Mouse (Mus musculus): ENCODE measurements around the gene Adarb2.
"Not testable (repeated sequence)": the region's sequence is repeated elsewhere in the genome, so short reads cannot be mapped to it uniquely, and the experiment has no call there.

The Adarb2 gene

DNA sequence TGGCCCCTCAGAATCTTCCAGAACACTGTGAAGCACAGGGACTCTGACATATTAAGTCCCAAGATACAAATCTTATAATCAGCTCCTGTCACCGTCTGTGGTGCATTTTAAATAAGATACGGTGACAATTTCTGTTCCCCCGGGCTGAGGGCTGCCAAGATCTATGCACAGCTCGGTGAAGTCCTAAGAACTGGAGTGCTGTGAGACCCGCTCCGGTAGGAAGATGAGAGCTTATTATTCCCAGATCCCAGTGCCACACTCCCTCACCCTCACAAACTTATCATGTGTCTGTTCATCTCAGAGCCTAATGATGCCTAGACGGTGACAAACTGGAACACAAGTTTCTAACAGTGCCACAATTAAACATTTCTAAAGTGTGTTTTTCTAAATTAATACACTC is 384.8 kb downstream of the Adarb2 start:
- no peak for DNase-seq (ENCODE audit: low read depth, low spot score)

GRCm38 (mm10) chr13:8590460-8590859 is 387.8 kb downstream of the Adarb2 start:
- DNase-seq (ENCODE audit: low read depth, low spot score): no peak

DNA sequence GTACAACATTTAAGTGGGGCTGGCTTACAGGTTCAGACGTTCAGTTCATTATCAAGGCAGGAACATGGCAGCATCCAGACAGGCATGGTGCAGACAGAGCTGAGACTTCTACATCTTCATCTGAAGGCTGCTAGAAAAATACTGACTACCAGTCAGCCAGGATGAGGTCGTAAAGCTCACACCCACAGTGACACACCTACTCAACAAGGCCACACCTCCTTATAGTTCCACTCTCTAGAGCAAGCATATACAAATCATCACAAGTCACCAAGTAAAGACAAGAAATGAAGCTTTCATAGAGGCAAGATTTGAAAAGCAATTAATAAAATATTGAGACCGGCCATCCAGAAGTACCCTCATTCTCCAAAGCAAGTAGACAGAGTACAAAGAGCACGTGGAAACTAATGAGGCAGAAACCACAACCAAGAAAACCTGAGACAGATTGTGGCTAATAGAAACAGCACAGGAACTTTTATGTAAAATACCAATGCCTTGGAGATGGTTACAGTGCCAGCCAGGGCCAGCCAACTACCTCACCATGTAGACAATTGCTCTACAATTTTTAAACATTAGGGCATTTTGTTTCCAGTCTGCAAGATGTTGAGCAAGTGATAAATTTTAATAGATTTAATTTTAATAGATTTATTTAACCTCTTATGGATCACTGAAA is 394.4 kb downstream of the Adarb2 start:
- DNase-seq (ENCODE audit: low read depth, low spot score): no peak

DNA sequence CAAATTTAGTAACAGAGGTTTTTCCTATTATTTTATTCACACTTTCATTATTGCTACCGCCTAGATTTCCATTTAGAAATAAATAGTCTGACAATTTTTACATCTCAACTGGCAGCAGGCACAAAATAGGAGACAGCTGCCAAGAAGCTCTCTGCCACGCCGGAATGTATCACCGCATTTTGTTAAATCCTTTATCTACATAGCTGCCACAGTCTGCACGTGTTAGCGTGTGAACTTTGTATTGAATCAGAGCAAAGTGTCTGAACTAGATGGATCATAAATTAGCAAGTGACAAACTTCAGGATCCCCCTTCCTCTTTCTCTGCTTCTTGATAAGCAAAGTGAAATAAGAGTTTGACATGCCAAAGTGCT is 395.0 kb downstream of the Adarb2 start:
- no peak for DNase-seq (ENCODE audit: low read depth, low spot score)

DNA sequence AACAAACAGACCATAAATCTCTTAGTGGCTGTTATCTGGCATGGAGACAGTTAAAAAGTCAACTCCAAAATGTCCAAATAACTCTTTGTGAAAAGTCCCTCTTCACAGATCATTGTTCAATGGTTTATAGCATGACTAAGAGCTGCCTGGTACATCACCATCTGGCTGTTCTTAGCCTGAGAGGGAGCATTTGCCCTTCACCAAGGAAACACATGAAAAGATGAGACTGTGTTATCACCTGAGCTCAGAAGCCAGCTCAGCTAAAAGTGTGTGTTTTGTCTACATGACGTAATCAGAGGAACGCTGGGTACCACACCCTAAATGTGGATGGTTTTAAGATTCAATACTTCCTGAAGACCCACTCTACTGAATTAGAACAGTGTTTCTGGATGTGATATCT is 403.0 kb downstream of the Adarb2 start:
- no peak for DNase-seq (ENCODE audit: low read depth, low spot score)

DNA sequence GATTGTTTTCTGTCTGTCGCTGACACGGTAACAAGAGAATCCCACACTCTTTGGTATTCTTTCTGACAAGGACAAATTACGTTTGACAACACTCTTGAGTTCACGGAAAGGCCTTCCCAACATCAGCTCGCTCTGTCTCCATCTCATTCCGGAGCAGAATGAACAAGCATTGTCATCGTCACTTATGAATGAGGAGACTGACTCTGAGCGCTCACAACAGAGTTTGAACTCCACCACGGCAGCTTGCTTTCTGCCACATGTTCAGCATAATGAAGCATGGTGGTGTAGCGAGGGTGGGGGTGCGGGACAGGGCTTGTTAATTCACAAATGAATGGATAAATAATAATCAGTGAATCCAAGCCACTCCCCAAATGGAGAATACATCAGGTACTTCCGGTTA is 405.4 kb downstream of the Adarb2 start:
- no peak for DNase-seq (ENCODE audit: low read depth, low spot score)

GRCm38 (mm10) chr13:8608918-8609317 is 406.3 kb downstream of the Adarb2 start:
- not testable (repeated sequence) for DNase-seq (ENCODE audit: low read depth, low spot score)

DNA sequence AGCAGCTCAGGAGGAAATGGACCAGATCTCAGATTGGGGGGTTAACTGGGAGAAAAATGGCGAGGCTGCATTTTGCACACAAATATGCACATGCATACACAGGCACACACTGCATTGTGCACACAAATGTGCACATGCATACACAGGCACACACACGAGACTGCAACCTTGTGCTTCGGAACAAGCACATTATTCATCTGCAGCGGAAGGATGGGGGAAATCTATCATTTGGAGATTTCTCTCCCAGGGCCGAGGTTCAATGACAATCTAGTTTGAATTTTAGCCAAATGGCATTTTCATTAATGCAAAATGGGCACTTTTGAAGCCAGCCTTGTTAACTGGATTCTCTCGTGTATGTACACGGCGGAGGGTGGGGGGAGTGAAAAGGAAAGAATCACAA is 408.3 kb downstream of the Adarb2 start:
- no peak for DNase-seq (ENCODE audit: low read depth, low spot score)

- DNase-seq (ENCODE audit: low read depth, low spot score): no peak
Observed at GRCm38 (mm10) chr13:8612618-8613391, 410.1 kb downstream of the Adarb2 start.

DNA sequence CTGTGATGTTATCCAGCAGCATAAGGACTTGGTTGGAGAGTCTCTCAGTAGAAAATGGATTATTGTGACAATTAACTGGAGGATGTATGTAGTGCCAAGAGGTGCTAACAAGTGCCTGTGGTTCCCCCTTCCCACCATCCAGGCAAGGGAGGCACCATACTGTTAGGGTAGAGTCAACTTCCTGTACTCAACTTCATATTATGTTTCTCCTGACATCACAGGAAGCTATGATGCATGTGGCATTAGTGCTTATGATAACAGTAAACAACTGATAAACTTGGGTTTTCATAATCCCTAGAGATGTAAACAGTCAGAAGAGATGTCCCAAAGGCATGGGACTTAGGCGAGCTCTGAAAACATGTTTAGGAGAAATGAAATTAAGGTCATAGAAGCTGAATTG is 414.0 kb downstream of the Adarb2 start:
- no peak for DNase-seq (ENCODE audit: low read depth, low spot score)

GRCm38 (mm10) chr13:8622263-8622662 is 419.6 kb downstream of the Adarb2 start:
- DNase-seq (ENCODE audit: low read depth, low spot score): no peak

- DNase-seq (ENCODE audit: low read depth, low spot score): no peak
Observed at GRCm38 (mm10) chr13:8629565-8629964, 426.9 kb downstream of the Adarb2 start.

GRCm38 (mm10) chr13:8631618-8632017 is 429.0 kb downstream of the Adarb2 start:
- DNase-seq (ENCODE audit: low read depth, low spot score): no peak

DNA sequence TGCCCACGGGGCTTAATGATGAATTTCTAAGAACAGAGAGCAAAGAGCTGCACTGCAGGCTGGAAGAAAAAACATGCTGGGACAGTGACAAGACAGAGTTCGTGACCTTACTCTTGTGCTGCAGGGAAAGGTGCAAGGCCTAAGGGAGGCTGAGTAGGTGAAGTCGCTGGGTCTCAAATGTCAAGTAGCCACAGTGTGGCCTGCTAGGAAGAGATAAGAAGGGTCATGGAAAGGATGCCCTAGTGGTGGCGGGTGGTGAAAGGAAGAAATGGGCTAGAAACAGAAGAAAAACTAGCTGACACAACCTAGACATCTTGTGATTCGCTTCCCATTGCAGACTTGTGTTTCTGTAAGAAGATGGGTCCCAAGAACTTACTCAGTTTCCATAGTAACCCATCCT is 429.4 kb downstream of the Adarb2 start:
- DNase-seq (ENCODE audit: low read depth, low spot score): no peak

DNA sequence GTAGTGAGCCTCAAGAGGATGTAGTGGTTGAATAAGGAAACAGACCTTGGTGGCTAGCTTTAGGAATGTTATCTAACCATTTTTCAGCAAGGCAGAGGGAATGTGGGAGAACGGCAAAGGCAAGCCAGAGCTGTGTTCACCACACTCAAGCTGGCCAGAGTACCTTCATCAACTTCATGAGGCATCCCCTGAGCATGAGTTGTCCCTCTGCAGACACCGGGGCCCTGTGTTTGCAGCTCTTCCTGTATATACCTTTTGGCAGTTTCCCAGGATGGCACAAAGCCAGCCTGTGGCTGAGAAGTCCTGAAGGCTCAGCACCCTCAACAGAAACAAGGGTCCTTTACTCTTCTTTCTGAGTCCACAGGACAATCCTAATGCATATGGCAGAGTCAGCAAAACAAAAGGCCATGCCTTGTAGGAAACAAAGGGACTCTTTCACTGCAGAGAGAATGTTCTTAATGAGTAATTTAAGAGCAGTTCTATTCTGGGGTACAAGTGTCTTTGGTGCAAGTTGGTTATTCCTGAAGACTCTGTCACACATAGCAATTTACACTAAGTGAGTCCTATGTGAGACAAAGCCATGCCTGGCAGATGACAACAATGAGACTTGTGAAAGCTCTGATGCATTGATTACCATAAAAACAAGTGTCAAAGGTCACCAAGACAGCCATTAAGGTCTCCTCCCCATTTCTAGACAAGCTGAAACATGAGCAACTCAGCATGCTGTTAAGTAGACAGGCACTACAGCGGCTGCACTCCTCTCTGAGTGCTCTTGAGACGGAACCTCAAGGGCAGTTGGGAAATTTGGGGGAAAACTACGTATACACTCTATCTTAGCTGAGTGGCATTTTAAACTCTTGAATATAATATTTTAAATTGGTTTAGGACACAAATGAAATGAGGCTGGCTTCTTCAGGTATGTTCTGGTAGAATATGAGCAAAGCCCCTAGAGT is 431.0 kb downstream of the Adarb2 start:
- no peak for DNase-seq (ENCODE audit: low read depth, low spot score)

- no peak for DNase-seq (ENCODE audit: low read depth, low spot score)
Observed at GRCm38 (mm10) chr13:8642084-8642483, 439.4 kb downstream of the Adarb2 start.

DNA sequence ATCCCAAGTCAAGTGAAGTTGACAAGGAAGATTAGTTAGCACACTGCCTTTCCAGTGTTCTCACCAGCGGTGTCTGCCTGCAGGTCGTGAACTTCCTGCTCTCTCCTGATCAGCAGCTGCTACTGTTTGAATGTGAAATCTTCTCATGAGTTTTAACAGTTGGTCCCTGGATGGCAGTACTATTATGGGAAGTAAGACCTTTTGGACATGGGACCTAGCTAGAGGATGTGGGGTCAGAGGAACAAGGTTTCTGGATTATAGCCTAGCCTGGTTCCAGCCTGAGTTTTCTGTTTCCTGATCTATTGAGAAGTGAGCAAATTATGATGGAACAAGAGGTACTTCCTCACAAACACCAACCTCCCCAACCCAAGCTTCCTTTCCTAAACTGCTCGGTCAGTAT is 441.3 kb downstream of the Adarb2 start:
- DNase-seq (ENCODE audit: low read depth, low spot score): no peak

DNA sequence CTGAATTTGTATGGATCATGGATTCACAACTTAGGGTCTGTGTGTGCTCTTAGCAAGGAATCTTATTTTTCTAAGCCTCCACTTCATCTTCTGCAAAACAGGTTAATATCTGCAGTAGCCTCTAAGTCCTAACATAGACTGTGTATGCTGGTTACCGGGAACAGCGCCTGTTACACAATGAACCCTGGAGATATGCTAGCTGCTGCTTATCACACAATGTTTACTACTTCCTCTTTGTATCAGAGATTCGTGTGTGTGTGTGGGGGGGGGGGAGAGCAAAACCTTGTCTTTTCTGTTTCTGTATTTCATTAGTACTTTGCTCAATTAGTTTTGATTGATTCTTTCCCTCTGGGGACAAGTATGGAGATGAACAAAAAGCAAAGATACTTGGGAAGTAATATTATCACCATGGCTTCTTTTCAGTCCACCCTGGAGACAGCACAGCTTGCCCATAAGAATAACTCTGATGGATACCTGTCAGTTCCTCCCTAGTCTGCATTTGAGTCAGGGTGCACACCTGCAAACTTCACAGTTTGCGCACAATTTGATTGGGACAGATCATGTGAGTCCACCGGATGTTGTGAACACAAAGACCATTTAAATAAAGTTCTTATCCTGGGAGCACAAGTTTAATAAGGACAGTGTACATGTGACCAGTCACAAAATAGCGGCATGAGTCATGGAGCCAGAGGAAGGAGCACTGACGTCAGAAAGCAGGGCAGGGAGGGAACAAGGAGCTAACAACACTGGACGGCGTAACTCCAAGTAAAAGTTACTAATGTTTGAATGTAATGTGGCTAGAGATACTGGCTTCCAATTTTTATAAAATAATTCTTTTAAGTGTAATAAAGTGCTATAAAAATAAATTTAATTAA is 442.4 kb downstream of the Adarb2 start:
- DNase-seq (ENCODE audit: low read depth, low spot score): no peak

DNA sequence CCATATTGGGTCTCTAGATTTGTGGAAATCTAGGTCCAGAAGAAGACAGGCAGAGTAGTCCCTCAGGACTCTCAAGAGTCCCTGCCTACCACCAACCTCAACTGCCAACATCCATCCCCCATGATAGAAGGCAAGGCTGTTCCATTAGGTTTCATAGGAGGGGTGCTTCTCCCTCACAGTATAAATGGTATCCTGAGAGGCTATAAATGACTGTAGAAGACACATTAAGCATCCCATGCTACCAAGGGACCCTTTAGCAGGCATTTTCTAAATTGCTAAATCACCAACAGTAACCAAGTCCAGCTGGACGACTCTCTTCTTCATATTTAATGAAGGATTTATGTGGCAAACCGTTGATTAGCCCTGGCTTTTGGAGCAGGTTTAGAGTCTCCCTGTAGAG is 446.6 kb downstream of the Adarb2 start:
- DNase-seq (ENCODE audit: low read depth, low spot score): no peak

DNA sequence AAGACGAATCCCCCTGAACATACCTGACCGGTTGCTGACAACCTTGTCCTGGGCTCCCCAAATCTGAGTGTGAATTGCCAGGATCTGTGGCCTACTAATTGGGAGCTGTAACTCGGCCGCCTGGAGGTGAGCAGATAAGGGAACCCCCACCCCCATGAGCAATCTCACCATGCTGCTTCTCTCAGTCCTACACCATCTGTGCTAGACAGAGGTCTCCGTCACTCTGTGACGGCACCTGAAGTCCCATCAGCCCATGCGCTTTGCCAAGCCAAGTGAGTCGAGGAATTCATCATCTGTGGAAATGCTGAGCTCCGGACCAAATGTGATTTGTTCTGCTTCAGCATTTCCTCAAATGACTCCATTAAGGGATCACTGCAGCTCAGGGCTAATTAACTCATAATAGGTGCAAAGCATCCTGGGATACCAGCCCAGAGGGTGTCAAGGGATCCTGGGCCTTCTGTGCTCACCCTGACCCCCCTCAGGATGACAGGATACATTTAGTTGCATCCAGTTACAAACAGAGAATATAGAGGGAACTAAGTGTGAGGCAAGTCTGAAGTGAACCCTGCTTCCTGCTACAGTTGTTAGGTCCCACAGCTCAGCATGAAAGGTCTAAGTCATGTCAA is 462.1 kb downstream of the Adarb2 start:
- DNase-seq (ENCODE audit: low read depth, low spot score): no peak

- no peak for DNase-seq (ENCODE audit: low read depth, low spot score)
Observed at GRCm38 (mm10) chr13:8677174-8677573, 474.5 kb downstream of the Adarb2 start.
